Mouse (Mus musculus) CH12.LX (cell line): ENCODE measurements at regions not wholly inside any gene's neighbourhood (a gene's known extent, or its start where the extent isn't known, plus 50 kb on each side); places are given as distances from the start of the nearest gene placed in this dataset.

Experiments used
- DNase-seq: peaks from one replicate; pipeline ENCODE4 v3.0.0-alpha.2; 2013; ENCODE audit errors: extremely low read depth
- H3K27ac ChIP-seq: 2 replicates; pipeline ENCODE4 v1.5.1; 2012; ENCODE audit warnings: low read depth, mild to moderate bottlenecking, control low read depth, moderate library complexity; ENCODE audit not compliant: insufficient read depth
- H3K27me3 ChIP-seq: replicated peaks from 2 replicates; pipeline ENCODE3; 2012; ENCODE audit warnings: inconsistent platforms
- H3K36me3 ChIP-seq, 2 experiments: replicated peaks in 1 of 2; 2 replicates each; pipeline versions ENCODE3 to v1.6.1; 2012; ENCODE audit warnings: inconsistent platforms in 1 of 2, low read length in 1 of 2, mild to moderate bottlenecking in 1 of 2, mixed read lengths in 1 of 2, moderate library complexity in 1 of 2; ENCODE audit not compliant: control insufficient read depth in 1 of 2, insufficient read depth in 1 of 2
- H3K4me1 ChIP-seq, 2 experiments: 2 replicates each; pipeline ENCODE4 v1.6.1; 2012; ENCODE audit warnings: inconsistent platforms in 1 of 2, moderate library complexity in 1 of 2; ENCODE audit not compliant: insufficient read depth in 2 of 2, control insufficient read depth in 1 of 2
- H3K4me2 ChIP-seq: 2 replicates; pipeline ENCODE4 v1.6.1; 2012; ENCODE audit warnings: low read depth, mild to moderate bottlenecking, control low read depth; ENCODE audit not compliant: poor library complexity, insufficient read depth, severe bottlenecking
- H3K4me3 ChIP-seq, 3 experiments: fragments of 150-350 bp in 1 of 3; sonication (generic) in 1 of 3; replicated peaks in 1 of 3; 2 replicates each; pipeline versions ENCODE3 to v1.5.1; 2011 to 2012; ENCODE audit warnings: low read depth in 2 of 3, low read length in 2 of 3, mild to moderate bottlenecking in 2 of 3, moderate library complexity in 2 of 3, control low read depth in 1 of 3, improper control_type of control experiment in 1 of 3, inconsistent platforms in 1 of 3, mixed read lengths in 1 of 3; ENCODE audit not compliant: poor library complexity in 1 of 3
- H3K79me2 ChIP-seq: replicated peaks from 2 replicates; pipeline ENCODE4 v1.6.1; 2012; ENCODE audit warnings: mild to moderate bottlenecking, moderate library complexity; ENCODE audit not compliant: control insufficient read depth, poor library complexity, insufficient read depth, severe bottlenecking; ENCODE audit errors: extremely low read depth
- H3K9ac ChIP-seq: 2 replicates; pipeline ENCODE4 v1.6.1; 2012; ENCODE audit warnings: low read depth, mild to moderate bottlenecking, control low read depth, moderate library complexity; ENCODE audit not compliant: insufficient read depth
- H3K9me3 ChIP-seq: replicated peaks from 2 replicates; pipeline ENCODE3; 2012; ENCODE audit warnings: low read length, inconsistent platforms, mixed read lengths
- BHLHE40 ChIP-seq: IDR thresholded peaks from 2 replicates; pipeline ENCODE4 v1.6.1; 2011; ENCODE audit warnings: mild to moderate bottlenecking, low read depth, low read length, improper control_type of control experiment
- E2F4 ChIP-seq: IDR thresholded peaks from 2 replicates; pipeline ENCODE4 v1.6.1; 2011; ENCODE audit warnings: low read depth, low read length, improper control_type of control experiment; ENCODE audit not compliant: insufficient replicate concordance
- ELF1 ChIP-seq: IDR thresholded peaks from 2 replicates; pipeline ENCODE4 v1.6.1; 2014; ENCODE audit warnings: low read depth, mild to moderate bottlenecking, inconsistent platforms, low read length, improper control_type of control experiment
- ETS1 ChIP-seq: conservative IDR thresholded peaks from 2 replicates; pipeline ENCODE4 v1.6.1; 2012; ENCODE audit warnings: low read depth, mild to moderate bottlenecking, inconsistent platforms, low read length, improper control_type of control experiment, moderate library complexity
- GABPA ChIP-seq: IDR thresholded peaks from 2 replicates; pipeline ENCODE4 v1.6.1; 2012; ENCODE audit warnings: low read depth, low read length, improper control_type of control experiment, inconsistent platforms; ENCODE audit not compliant: insufficient replicate concordance
- IRF4 ChIP-seq: IDR thresholded peaks from 2 replicates; pipeline ENCODE4 v1.6.1; 2014; ENCODE audit warnings: low read depth, mild to moderate bottlenecking, inconsistent platforms, low read length, improper control_type of control experiment
- KAT2A ChIP-seq: IDR thresholded peaks from 2 replicates; pipeline ENCODE4 v1.6.1; 2012; ENCODE audit warnings: low read length, improper control_type of control experiment, inconsistent platforms; ENCODE audit not compliant: insufficient replicate concordance
- MEF2A ChIP-seq: IDR thresholded peaks from 2 replicates; pipeline ENCODE4 v1.6.1; 2014; ENCODE audit warnings: low read depth, mild to moderate bottlenecking, inconsistent platforms, low read length, improper control_type of control experiment, borderline replicate concordance
- NELFE ChIP-seq: IDR thresholded peaks from 2 replicates; pipeline ENCODE4 v1.6.1; 2011; ENCODE audit warnings: low read depth, low read length, improper control_type of control experiment
- RAD21 ChIP-seq: IDR thresholded peaks from 2 replicates; pipeline ENCODE4 v1.6.1; 2011; ENCODE audit warnings: low read depth, mild to moderate bottlenecking, low read length, improper control_type of control experiment, moderate library complexity
- SMC3 ChIP-seq: IDR thresholded peaks from 2 replicates; pipeline ENCODE4 v1.6.1; 2011; ENCODE audit warnings: low read depth, low read length, improper control_type of control experiment
- UBTF ChIP-seq: IDR thresholded peaks from 2 replicates; pipeline ENCODE4 v1.6.1; 2012; ENCODE audit warnings: low read depth, mild to moderate bottlenecking, inconsistent platforms, low read length, improper control_type of control experiment, moderate library complexity
- USF1 ChIP-seq: IDR thresholded peaks from 2 replicates; pipeline ENCODE4 v1.6.1; 2014; ENCODE audit warnings: low read depth, mild to moderate bottlenecking, inconsistent platforms, low read length, improper control_type of control experiment
- USF2 ChIP-seq: conservative IDR thresholded peaks from 2 replicates; pipeline ENCODE4 v1.6.1; 2011; ENCODE audit warnings: low read depth, low read length, improper control_type of control experiment
- ZC3H11A ChIP-seq: IDR thresholded peaks from 2 replicates; pipeline ENCODE4 v1.6.1; 2012; ENCODE audit warnings: low read depth, mild to moderate bottlenecking, inconsistent platforms, low read length, improper control_type of control experiment
- ZKSCAN1 ChIP-seq: IDR thresholded peaks from 2 replicates; pipeline ENCODE4 v1.6.1; 2012; ENCODE audit warnings: low read depth, inconsistent platforms, low read length, improper control_type of control experiment, borderline replicate concordance
- ZMIZ1 ChIP-seq: IDR thresholded peaks from 2 replicates; pipeline ENCODE4 v1.6.1; 2012; ENCODE audit warnings: low read depth, mild to moderate bottlenecking, inconsistent platforms, low read length, improper control_type of control experiment
- ZNF384 ChIP-seq: IDR thresholded peaks from 2 replicates; pipeline ENCODE4 v1.6.1; 2012; ENCODE audit warnings: low read depth, low read length, improper control_type of control experiment, inconsistent platforms
- dilution Hi-C: fragments of 300-500 bp; cut with MboI; formaldehyde crosslinking; loops from 2 replicates; pipeline ENCODE4 v1.14.3; 2020; ENCODE audit warnings: low sequenced_read_pairs; ENCODE audit not compliant: extremely low pct_unique_long_range_greater_than_20kb, extremely low pct_ligation_motif_present
- in situ Hi-C: fragments of 300-500 bp; cut with MboI; formaldehyde crosslinking; loops from 3 replicates; pipeline ENCODE4 v1.14.3; 2019; ENCODE audit warnings: low sequenced_read_pairs, low pct_ligation_motif_present, low pct_unique_long_range_greater_than_20kb, mixed read lengths

- in situ Hi-C loops (no loop called here), dilution Hi-C loops (no loop called here)
- DNase-seq, result no peak
- Histone ChIP-seq H3K9me3 (peaks cover 84% of the 10 kb centered on the region), H3K4me2 (no peak overlapping the region), H3K4me3 (no peak overlapping the region), H3K9ac (no peak overlapping the region), H3K27me3 (no peaks in the 10 kb centered on the region), H3K36me3 (no peaks in the 10 kb centered on the region), H3K4me1 (no peaks in the 10 kb centered on the region), H3K79me2 (no peaks in the 10 kb centered on the region), H3K27ac (no peak overlapping the region)
- TF ChIP-seq ZMIZ1 (no peak), ZNF384 (no peak), BHLHE40 (no peak)
Observed at GRCm38 (mm10) chr1:89318663-89319062, 135.9 kb upstream of the Agap1 start.

DNA sequence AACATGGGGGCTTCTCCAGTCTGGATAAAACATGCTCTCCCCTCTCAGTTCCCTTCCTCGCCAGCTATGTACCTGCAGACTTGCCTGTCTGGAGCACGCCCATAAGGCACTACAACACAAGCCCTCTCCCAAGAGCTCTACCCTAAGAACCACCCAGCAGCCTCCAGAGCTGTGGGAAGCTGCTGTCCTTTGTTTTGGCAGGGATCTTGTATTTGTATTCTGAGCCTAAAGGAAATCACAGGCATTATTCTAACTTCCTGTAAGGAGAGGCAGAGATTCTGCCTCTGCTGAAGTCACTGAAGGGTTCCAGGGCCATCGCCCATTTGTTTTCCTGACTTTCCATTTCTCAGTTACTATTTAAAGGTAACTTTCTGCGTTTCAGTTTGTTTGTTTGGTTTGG is 132.0 kb upstream of the Agap1 start:
- DNase-seq, result no peak
- TF ChIP-seq ZMIZ1, result no peak
- TF ChIP-seq ETS1, result no peak
- TF ChIP-seq USF2, result no peak
- TF ChIP-seq E2F4, result no peak
- no peak for TF ChIP-seq RAD21
- TF ChIP-seq IRF4, result no peak
- TF ChIP-seq USF1, result no peak
- no peak for TF ChIP-seq ZC3H11A
- no peak for TF ChIP-seq MEF2A
- no peak for TF ChIP-seq ZKSCAN1
- TF ChIP-seq SMC3, result no peak
- TF ChIP-seq GABPA, result no peak
- TF ChIP-seq ZNF384, result no peak
- TF ChIP-seq ELF1, result no peak
- TF ChIP-seq KAT2A, result no peak
- TF ChIP-seq UBTF, result no peak
- no peak for TF ChIP-seq NELFE
- no peak for TF ChIP-seq BHLHE40
- Histone ChIP-seq H3K4me1 (no peaks in the 10 kb centered on the region), H3K9me3 (peaks cover 73% of the 10 kb centered on the region), H3K4me2 (no peak overlapping the region), H3K36me3 (no peaks in the 10 kb centered on the region), H3K4me3 (no peak overlapping the region), H3K79me2 (no peaks in the 10 kb centered on the region), H3K9ac (no peak overlapping the region), H3K27me3 (no peaks in the 10 kb centered on the region), H3K27ac (no peak overlapping the region)
- in situ Hi-C loops, result no loop called here
- dilution Hi-C loops, result no loop called here
